17 mouse cellular contexts compared by ENCODE assay signal in genomic region chr14:78274851-78275250, GRCm38 (mm10). TPM values are rescaled to one million over a fixed set of nuclear protein-coding genes. Genes with fewer than 3 reads are reported as not detected.
"Had no signal": no experiment of that assay in that cellular context is flagged by ENCODE, and none has a peak within 500 bp of the region (broad histone marks: within the 10 kb centered on the region; RNA-seq: fewer than 3 reads in every experiment).

No protein-coding gene starts in this region.

- H3K4me3 ChIP-seq: liver, embryonic 13.5 days had no signal

- DNase-seq: kidney, adult 2 months; kidney, postnatal 25 days; liver, embryonic 13.5 days; lung, adult 2 months; lung, postnatal 14 days; lung, postnatal 4 days; midbrain, embryonic 14.5 days; right cerebral cortex, postnatal 4 days; thymus, adult 2 months; thymus, postnatal 14 days; thymus, postnatal 4 days had no signal

- H3K27ac ChIP-seq: kidney, postnatal 0 days; liver, embryonic 13.5 days had no signal

- H3K4me1 ChIP-seq: liver, embryonic 13.5 days had no signal

RNA-seq across cellular contexts. Expression of gene Tnfsf11, which starts 33.0 kb away (rescaled TPM):
- total RNA-seq: left cerebral cortex, postnatal 36 days; megakaryocyte progenitor cell, adult 5-6 weeks; megakaryocyte-erythroid progenitor cell, adult 5-6 weeks had no signal
- polyA plus RNA-seq: limb, embryonic 11.5 days; liver, adult 2 months; midbrain, embryonic 14.5 days had no signal
